8 mouse cellular contexts compared by ENCODE assay signal in genomic region chr11:103967106-103967735, GRCm38 (mm10). TPM values are rescaled to one million over a fixed set of nuclear protein-coding genes. Genes with fewer than 3 reads are reported as not detected.
DNase-seq lines count a peak whose midpoint lies in the region; ATAC-seq lines count a peak whose summit lies in the region.

No protein-coding gene starts in this region.

- peak; percentile 11 for ATAC-seq in intestine, embryonic 14.5 days (replicated peaks; ENCODE audit: low FRiP score, low TSS enrichment, low read depth)

- DNase-seq in cerebellum, adult 18-20 months, result peak; percentile 40 to 62
- no peak for DNase-seq in cerebellum, adult 11-12 months
- DNase-seq in right cerebral cortex, postnatal 4 days, result peak; percentile 53
- no peak for DNase-seq in right cerebral cortex, adult 18-20 months
- DNase-seq in intestine, embryonic 14.5 days (ENCODE audit: low spot score), result no peak
- no peak for DNase-seq in midbrain, embryonic 10.5 days (ENCODE audit: low spot score)
- DNase-seq in urinary bladder, postnatal 36 days (ENCODE audit: low spot score in 2 of 2), result no peak
- DNase-seq in left cerebral cortex, postnatal 36 days (ENCODE audit: low spot score in 2 of 2), result no peak

- H3K27ac ChIP-seq in intestine, embryonic 14.5 days (ENCODE audit: low read depth), result peak overlapping the region; percentile 91
- H3K27ac ChIP-seq in midbrain, embryonic 10.5 days (replicated peaks), result peak overlapping the region; percentile 88

- H3K9ac ChIP-seq in intestine, embryonic 14.5 days (ENCODE audit: low read length), result peak overlapping the region; percentile 75

- H3K4me2 ChIP-seq in intestine, embryonic 14.5 days (ENCODE audit: low read length), result peak overlapping the region; percentile 70

- H3K4me3 ChIP-seq in intestine, embryonic 14.5 days (ENCODE audit: low read depth, low read length), result peak overlapping the region; percentile 97
- peak overlapping the region; percentile 97 for H3K4me3 ChIP-seq in midbrain, embryonic 10.5 days

- H3K9me3 ChIP-seq in intestine, embryonic 14.5 days (ENCODE audit: control insufficient read depth, low read length), result no peaks in the 10 kb centered on the region
- H3K9me3 ChIP-seq in midbrain, embryonic 10.5 days (replicated peaks), result no peaks in the 10 kb centered on the region

- WGBS in intestine, embryonic 14.5 days, result under 1% methylated on average over 20 of the region's 20 CpGs
- 4% methylated on average over 20 of the region's 20 CpGs for WGBS in midbrain, embryonic 10.5 days

- peaks cover 22% of the 10 kb centered on the region for H3K36me3 ChIP-seq in intestine, embryonic 14.5 days (ENCODE audit: control insufficient read depth, insufficient read depth, low read length)
- H3K36me3 ChIP-seq in midbrain, embryonic 10.5 days, result peaks cover 34% of the 10 kb centered on the region

- no peaks in the 10 kb centered on the region; the same call in 1 of the 2 replicates for H3K4me1 ChIP-seq in intestine, embryonic 14.5 days (replicated peaks; ENCODE audit: control insufficient read depth, insufficient read depth, low read length)
- H3K4me1 ChIP-seq in midbrain, embryonic 10.5 days, result peaks cover 22% of the 10 kb centered on the region

- no peaks in the 10 kb centered on the region for H3K27me3 ChIP-seq in intestine, embryonic 14.5 days (replicated peaks; ENCODE audit: control insufficient read depth, insufficient read depth, low read length)
- no peaks in the 10 kb centered on the region for H3K27me3 ChIP-seq in midbrain, embryonic 10.5 days (ENCODE audit: low read depth, poor library complexity, severe bottlenecking)

- intact Hi-C loops in left cerebral cortex, postnatal 36 days (cut with DNase I), result no loop called here

RNA-seq across cellular contexts. Expression of gene Arf2, which starts 0.7 kb away (rescaled TPM):
- 48.8 and 57.5 TPM in 2 replicates for polyA plus RNA-seq in intestine, embryonic 14.5 days (2014; fragmentation: Nextera tagmentation; extraction: Ambion mirVana)
- polyA plus RNA-seq in midbrain, embryonic 10.5 days (2016; fragmentation: Nextera tagmentation; extraction: Ambion mirVana), result 106 and 132 TPM in 2 replicates
- total RNA-seq in left cerebral cortex, postnatal 36 days (2021), result 10 to 100 TPM; 46.4 to 49.9 TPM

RNA-seq across cellular contexts. Expression of gene Nsf, which starts 13.4 kb away (rescaled TPM):
- 40.8 and 46.6 TPM in 2 replicates for polyA plus RNA-seq in intestine, embryonic 14.5 days (2014; fragmentation: Nextera tagmentation; extraction: Ambion mirVana)
- polyA plus RNA-seq in midbrain, embryonic 10.5 days (2016; fragmentation: Nextera tagmentation; extraction: Ambion mirVana), result 59.6 and 66.2 TPM in 2 replicates
- 100 to 1,000 TPM; 883 to 922 TPM for total RNA-seq in left cerebral cortex, postnatal 36 days (2021)

Comparison
In these comparisons a context has a peak if more than half of its experiments do, and no peak if none do; other contexts are left out.
1. DNase-seq: peak in cerebellum, adult 18-20 months (2 of 2) and right cerebral cortex, postnatal 4 days (single experiment); none in cerebellum, adult 11-12 months (single experiment), right cerebral cortex, adult 18-20 months (single experiment), intestine, embryonic 14.5 days (single experiment), midbrain, embryonic 10.5 days (single experiment), urinary bladder, postnatal 36 days (0 of 2) and left cerebral cortex, postnatal 36 days (0 of 2).